Mouse (Mus musculus): ENCODE data around the gene Slc25a18. TPM values are rescaled to one million over a fixed set of nuclear protein-coding genes. Genes with fewer than 3 reads are reported as not detected.

Gene Slc25a18
- polyA plus RNA-seq, 1 experiment from 2014 or later: 0.07 TPM

DNA sequence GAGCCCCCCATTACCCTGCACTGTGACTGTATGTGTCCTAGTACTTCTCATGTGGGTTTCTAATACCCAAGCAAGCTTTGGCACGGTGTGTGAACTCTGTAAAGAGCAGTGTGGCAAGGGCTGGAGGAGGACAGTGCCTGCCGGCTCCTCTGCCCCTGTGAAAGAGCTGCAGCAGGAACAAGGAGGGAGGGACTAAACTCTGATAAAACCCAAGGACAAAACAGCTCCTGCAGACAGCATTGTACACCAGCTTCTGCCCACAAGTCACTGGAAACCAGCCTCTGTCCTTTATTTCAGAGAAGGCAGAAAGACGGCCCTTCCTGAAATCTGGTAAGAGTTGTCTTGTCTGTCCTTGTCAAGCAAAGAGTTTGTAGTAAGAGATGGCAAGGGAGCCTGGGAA lies 2.9 kb downstream of the Slc25a18 start:
- Histone ChIP-seq H3K27ac (replicated peaks) (no peak overlapping the region), H3K9me3 (replicated peaks) (no peaks in the 10 kb centered on the region), H3K4me3 (replicated peaks) (no peak overlapping the region), H3K27me3 (no peaks in the 10 kb centered on the region), H3K4me1 (replicated peaks) (no peaks in the 10 kb centered on the region; the same call in 1 of the 2 replicates), H3K36me3 (replicated peaks) (peaks cover under 1% of the 10 kb centered on the region), H3K4me2 (no peak overlapping the region), H3K9ac (no peak overlapping the region)
- ATAC-seq (ENCODE audit: insufficient read depth): no peak
- WGBS (ENCODE audit: insufficient replicate concordance): 64% methylated on average over 3 of the region's 3 CpGs

DNA sequence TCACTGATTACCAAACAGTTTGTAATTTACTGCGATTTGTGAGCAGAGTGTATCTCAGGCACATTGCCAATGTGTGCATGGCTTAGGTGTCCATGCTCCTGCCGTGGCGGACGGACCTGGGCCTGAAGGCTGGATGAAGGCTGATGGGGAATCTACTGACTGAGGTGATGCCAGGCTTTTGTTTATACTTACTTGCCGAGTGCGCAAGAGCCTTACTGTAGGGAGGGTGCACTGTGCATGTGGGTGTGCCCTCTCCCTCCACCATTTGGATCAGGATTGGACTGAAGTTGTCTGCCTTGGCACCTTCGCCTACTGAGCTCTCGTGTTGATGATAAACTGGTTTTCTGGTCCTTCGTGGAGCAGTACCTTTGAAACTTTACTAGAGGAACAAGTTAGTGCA lies 4.2 kb downstream of the Slc25a18 start:
- Histone ChIP-seq H3K27me3 (no peaks in the 10 kb centered on the region), H3K4me1 (replicated peaks) (peaks cover 4% of the 10 kb centered on the region; the same call in 1 of the 2 replicates), H3K9ac (no peak overlapping the region), H3K27ac (replicated peaks) (no peak overlapping the region), H3K4me3 (replicated peaks) (no peak overlapping the region), H3K4me2 (no peak overlapping the region), H3K36me3 (replicated peaks) (no peaks in the 10 kb centered on the region), H3K9me3 (replicated peaks) (no peaks in the 10 kb centered on the region)
- 78% methylated on average over 9 of the region's 9 CpGs for whole genome bisulfite sequencing (ENCODE audit: insufficient replicate concordance)
- ATAC-seq (ENCODE audit: insufficient read depth): no peak

GRCm38 (mm10) chr6:120778226-120778625 lies 4.8 kb downstream of the Slc25a18 start:
- no peaks in the 10 kb centered on the region for H3K36me3 ChIP-seq (replicated peaks)

GRCm38 (mm10) chr6:120782948-120783347 lies 9.6 kb downstream of the Slc25a18 start:
- H3K36me3 ChIP-seq (replicated peaks): no peaks in the 10 kb centered on the region
- 44% methylated on average over 2 of the region's 2 CpGs for WGBS (ENCODE audit: insufficient replicate concordance)
- H3K27ac ChIP-seq (replicated peaks): no peak overlapping the region
- ATAC-seq (ENCODE audit: insufficient read depth): no peak
- no peak overlapping the region for H3K4me2 ChIP-seq
- H3K9me3 ChIP-seq (replicated peaks): no peaks in the 10 kb centered on the region
- no peak overlapping the region for H3K9ac ChIP-seq
- H3K4me3 ChIP-seq (replicated peaks): no peak overlapping the region
- H3K4me1 ChIP-seq (replicated peaks): peaks cover 35% of the 10 kb centered on the region
- no peaks in the 10 kb centered on the region for H3K27me3 ChIP-seq

More at GRCm38 (mm10) chr6:120778226-120778625, 4.8 kb downstream of the Slc25a18 start:
- Histone ChIP-seq H3K4me2 (no peak overlapping the region), H3K27ac (replicated peaks) (no peak overlapping the region), H3K9ac (no peak overlapping the region), H3K4me3 (replicated peaks) (no peak overlapping the region), H3K27me3 (no peaks in the 10 kb centered on the region), H3K9me3 (replicated peaks) (no peaks in the 10 kb centered on the region), H3K4me1 (replicated peaks) (peaks cover 4% of the 10 kb centered on the region; the same call in 1 of the 2 replicates)
- 68% methylated on average over 3 of the region's 3 CpGs for WGBS (ENCODE audit: insufficient replicate concordance)
- no peak for ATAC-seq (ENCODE audit: insufficient read depth)

DNA sequence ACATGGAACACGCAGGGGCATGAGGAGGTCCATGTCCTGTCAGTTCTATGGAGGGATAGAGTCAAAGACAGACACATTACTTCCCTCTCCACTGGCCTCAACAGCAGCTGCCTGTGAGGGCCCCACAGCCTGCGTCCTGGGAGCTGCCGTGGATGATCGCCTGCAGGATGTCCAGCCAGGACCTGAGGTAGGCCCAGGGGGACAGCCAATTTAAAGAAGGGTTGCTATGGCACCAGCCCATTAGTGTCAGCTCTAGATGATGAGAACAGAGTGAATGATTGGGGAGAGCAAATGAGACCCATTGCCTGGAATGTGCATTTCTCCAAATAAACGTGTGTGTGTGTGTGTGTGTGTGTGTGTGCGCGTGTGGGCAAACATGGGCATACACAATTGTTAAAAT lies 11.0 kb downstream of the Slc25a18 start:
- H3K4me1 ChIP-seq (replicated peaks): peaks cover 45% of the 10 kb centered on the region
- no peak overlapping the region for H3K4me2 ChIP-seq
- H3K27me3 ChIP-seq: no peaks in the 10 kb centered on the region
- H3K9ac ChIP-seq: no peak overlapping the region
- 71% methylated on average over 7 of the region's 7 CpGs for WGBS (ENCODE audit: insufficient replicate concordance)
- H3K27ac ChIP-seq (replicated peaks): no peak overlapping the region
- no peak overlapping the region for H3K4me3 ChIP-seq (replicated peaks)
- no peaks in the 10 kb centered on the region for H3K9me3 ChIP-seq (replicated peaks)
- ATAC-seq (ENCODE audit: insufficient read depth): no peak
- H3K36me3 ChIP-seq (replicated peaks): peaks cover 3% of the 10 kb centered on the region; the same call in 1 of the 2 replicates

- Histone ChIP-seq H3K9ac (no peak overlapping the region), H3K9me3 (replicated peaks) (no peaks in the 10 kb centered on the region), H3K36me3 (replicated peaks) (peaks cover 29% of the 10 kb centered on the region), H3K27ac (replicated peaks) (no peak overlapping the region), H3K27me3 (no peaks in the 10 kb centered on the region), H3K4me3 (replicated peaks) (no peak overlapping the region), H3K4me2 (no peak overlapping the region), H3K4me1 (replicated peaks) (peaks cover 71% of the 10 kb centered on the region)
- no peak for ATAC-seq (ENCODE audit: insufficient read depth)
- 72% methylated on average over 5 of the region's 5 CpGs for WGBS (ENCODE audit: insufficient replicate concordance)
Observed at GRCm38 (mm10) chr6:120788068-120788607, 14.8 kb downstream of the Slc25a18 start.

GRCm38 (mm10) chr6:120788904-120789303 lies 15.5 kb downstream of the Slc25a18 start:
- Histone ChIP-seq H3K9ac (no peak overlapping the region), H3K27me3 (no peaks in the 10 kb centered on the region), H3K4me2 (no peak overlapping the region), H3K9me3 (replicated peaks) (no peaks in the 10 kb centered on the region), H3K27ac (replicated peaks) (no peak overlapping the region), H3K36me3 (replicated peaks) (peaks cover 37% of the 10 kb centered on the region), H3K4me1 (replicated peaks) (peaks cover 75% of the 10 kb centered on the region), H3K4me3 (replicated peaks) (no peak overlapping the region)
- ATAC-seq (ENCODE audit: insufficient read depth): no peak

- no peaks in the 10 kb centered on the region for H3K27me3 ChIP-seq
- no peak overlapping the region for H3K9ac ChIP-seq
- no peak overlapping the region for H3K4me2 ChIP-seq
- 53% methylated on average over 11 of the region's 11 CpGs for WGBS (ENCODE audit: insufficient replicate concordance)
- peaks cover 49% of the 10 kb centered on the region for H3K36me3 ChIP-seq (replicated peaks)
- no peak overlapping the region for H3K4me3 ChIP-seq (replicated peaks)
- ATAC-seq (ENCODE audit: insufficient read depth): peak; percentile 67
- no peaks in the 10 kb centered on the region for H3K9me3 ChIP-seq (replicated peaks)
- H3K4me1 ChIP-seq (replicated peaks): peaks cover 64% of the 10 kb centered on the region
- H3K27ac ChIP-seq (replicated peaks): peak overlapping the region; percentile 67
Observed at GRCm38 (mm10) chr6:120790153-120790552, 16.8 kb downstream of the Slc25a18 start.

DNA sequence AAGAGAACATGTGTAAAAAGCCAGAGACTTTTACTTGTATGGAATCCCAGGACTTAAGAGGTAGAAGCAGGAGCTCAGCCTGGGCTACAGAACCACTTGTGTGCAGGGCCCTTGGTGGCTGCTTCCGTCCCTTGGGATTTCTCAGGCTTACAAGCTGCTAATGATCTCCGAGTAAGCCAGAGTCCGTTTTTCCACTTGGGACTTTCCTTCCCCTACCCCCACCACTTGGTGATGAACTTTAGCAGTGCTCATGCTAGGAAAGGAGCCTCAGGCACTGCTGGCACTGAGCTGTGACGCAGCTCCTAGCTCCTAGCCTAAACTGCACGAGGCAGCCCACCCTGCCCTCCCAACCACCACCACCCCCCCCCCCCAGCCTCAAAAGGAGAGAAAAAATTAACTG lies 17.3 kb downstream of the Slc25a18 start:
- peaks cover 59% of the 10 kb centered on the region for H3K4me1 ChIP-seq (replicated peaks)
- H3K9me3 ChIP-seq (replicated peaks): no peaks in the 10 kb centered on the region
- H3K9ac ChIP-seq: no peak overlapping the region
- 71% methylated on average over 5 of the region's 5 CpGs for WGBS (ENCODE audit: insufficient replicate concordance)
- H3K27me3 ChIP-seq: no peaks in the 10 kb centered on the region
- H3K4me3 ChIP-seq (replicated peaks): no peak overlapping the region
- H3K36me3 ChIP-seq (replicated peaks): peaks cover 55% of the 10 kb centered on the region
- ATAC-seq (ENCODE audit: insufficient read depth): no peak
- peak overlapping the region; percentile 67 for H3K27ac ChIP-seq (replicated peaks)
- no peak overlapping the region for H3K4me2 ChIP-seq

- Histone ChIP-seq H3K4me3 (replicated peaks) (no peak overlapping the region), H3K36me3 (replicated peaks) (peaks cover 77% of the 10 kb centered on the region), H3K4me2 (no peak overlapping the region), H3K27ac (replicated peaks) (no peak overlapping the region), H3K9ac (no peak overlapping the region), H3K4me1 (replicated peaks) (peaks cover 47% of the 10 kb centered on the region), H3K9me3 (replicated peaks) (no peaks in the 10 kb centered on the region), H3K27me3 (no peaks in the 10 kb centered on the region)
- WGBS (ENCODE audit: insufficient replicate concordance): 85% methylated on average over 8 of the region's 8 CpGs
- ATAC-seq (ENCODE audit: insufficient read depth): no peak
Observed at GRCm38 (mm10) chr6:120792947-120793346, 19.6 kb downstream of the Slc25a18 start.

DNA sequence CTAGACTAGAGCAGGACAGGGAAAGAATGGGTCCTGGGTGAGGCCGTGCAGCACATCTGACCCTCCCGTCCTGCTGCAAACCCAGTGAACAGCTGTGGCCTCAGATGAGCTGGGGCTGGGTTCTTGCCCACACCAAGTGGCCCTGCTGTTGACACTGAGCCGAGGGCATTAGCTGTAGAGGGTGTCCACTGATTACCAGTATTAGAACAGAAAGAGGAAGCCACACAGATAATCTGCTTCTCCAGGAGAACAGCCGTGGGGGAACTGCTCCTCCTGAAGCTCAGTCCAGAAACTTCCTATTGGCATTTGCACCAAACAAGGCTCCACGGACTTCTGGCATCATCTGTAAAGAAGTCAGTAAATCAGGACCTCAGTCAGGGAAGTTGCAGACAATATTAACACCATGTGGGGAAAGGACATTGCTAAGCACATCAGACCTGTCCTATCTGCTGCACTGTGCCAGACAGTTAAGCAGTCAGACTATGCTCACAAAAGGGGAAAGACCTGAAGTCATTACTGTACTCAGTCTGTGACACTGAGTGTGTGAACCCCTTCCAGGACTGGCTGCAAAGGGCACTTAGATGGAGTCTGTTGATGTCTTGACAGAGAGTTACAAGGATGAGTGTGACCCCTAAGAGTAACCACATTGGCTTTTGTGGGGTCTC lies 22.2 kb downstream of the Slc25a18 start:
- Histone ChIP-seq H3K4me1 (replicated peaks) (peaks cover 29% of the 10 kb centered on the region), H3K9me3 (replicated peaks) (no peaks in the 10 kb centered on the region), H3K27me3 (no peaks in the 10 kb centered on the region), H3K36me3 (replicated peaks) (peaks cover 93% of the 10 kb centered on the region), H3K4me3 (replicated peaks) (no peak overlapping the region), H3K27ac (replicated peaks) (no peak overlapping the region), H3K4me2 (no peak overlapping the region), H3K9ac (no peak overlapping the region)
- ATAC-seq (ENCODE audit: insufficient read depth): no peak
- 16% methylated on average over 5 of the region's 5 CpGs for WGBS (ENCODE audit: insufficient replicate concordance)

DNA sequence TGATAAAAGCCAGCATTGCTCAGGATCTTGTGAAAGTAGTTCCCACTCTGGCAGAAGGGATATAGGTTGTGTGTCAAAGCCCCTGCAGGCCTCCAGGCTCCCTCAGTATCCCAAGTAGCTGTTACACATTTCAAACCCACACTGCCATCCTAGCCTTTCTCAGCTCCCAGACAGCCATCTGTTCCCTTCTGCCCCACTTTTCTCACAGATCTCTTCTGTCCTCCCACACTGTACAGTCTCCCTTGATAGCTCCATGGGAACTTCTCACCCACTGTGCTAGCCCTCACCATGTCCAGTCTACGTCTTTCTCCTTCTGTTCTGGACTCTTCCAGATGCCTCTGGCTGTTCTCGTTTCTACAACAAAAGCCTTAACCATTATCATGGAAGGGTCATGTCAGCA lies 22.7 kb downstream of the Slc25a18 start:
- Histone ChIP-seq H3K4me2 (no peak overlapping the region), H3K27ac (replicated peaks) (no peak overlapping the region), H3K9ac (no peak overlapping the region), H3K27me3 (no peaks in the 10 kb centered on the region), H3K36me3 (replicated peaks) (peaks cover 98% of the 10 kb centered on the region), H3K4me1 (replicated peaks) (peaks cover 24% of the 10 kb centered on the region), H3K9me3 (replicated peaks) (no peaks in the 10 kb centered on the region), H3K4me3 (replicated peaks) (no peak overlapping the region)
- ATAC-seq (ENCODE audit: insufficient read depth): no peak
- 76% methylated on average over 2 of the region's 2 CpGs for WGBS (ENCODE audit: insufficient replicate concordance)

All from liver, embryonic 15.5 days (tissue).